Mouse (Mus musculus): Measurements from ENCODE around the gene Nmnat2. TPM values are rescaled to one million over a fixed set of nuclear protein-coding genes. Genes with fewer than 3 reads are reported as not detected.

Gene Nmnat2
- polyA plus RNA-seq, 1 experiment from 2014 or later = not detected

DNA sequence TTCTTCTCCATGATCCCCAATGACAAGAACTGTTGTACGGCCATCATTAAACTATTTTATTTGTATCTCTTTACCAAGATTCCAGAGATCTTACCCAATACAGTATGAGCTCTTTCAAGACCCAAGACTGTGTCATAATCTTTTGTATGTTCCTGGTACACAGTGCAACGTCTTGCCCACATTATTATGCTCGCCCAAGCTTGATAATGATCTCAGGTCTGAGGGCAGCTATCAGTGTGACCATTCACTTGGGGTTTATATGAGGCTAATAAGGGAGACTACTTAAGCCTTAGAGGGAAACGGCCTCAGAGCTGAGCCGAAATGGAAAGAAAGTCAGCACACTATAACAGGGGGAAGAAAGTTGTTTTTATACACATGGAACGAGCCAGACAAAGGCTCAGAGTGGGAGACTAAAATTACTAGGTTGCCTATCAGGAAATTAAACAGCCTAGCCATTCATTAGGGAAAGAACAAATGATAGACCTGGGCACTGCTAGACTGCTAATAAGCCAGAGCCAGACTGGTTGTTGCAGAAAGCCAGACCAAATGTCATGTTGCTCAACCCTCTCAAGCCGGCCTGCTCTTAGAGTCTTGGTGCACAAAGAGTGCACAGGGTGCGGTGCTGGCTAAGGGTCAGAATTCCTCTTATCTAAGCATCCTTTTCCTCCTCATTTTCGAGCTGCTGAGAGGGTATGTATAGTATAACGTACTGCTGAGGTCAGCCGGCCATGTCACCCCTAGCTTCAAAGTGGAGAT is 47.7 kb downstream of the Nmnat2 start:
- Histone ChIP-seq H3K36me3 (ENCODE audit: inconsistent target) (no peaks in the 10 kb centered on the region), H3K79me2 (ENCODE audit: inconsistent target) (no peaks in the 10 kb centered on the region), H3K4me3 (ENCODE audit: inconsistent target) (no peak overlapping the region), H3K27ac (no peak overlapping the region)
- 82% methylated on average over 11 of the region's 11 CpGs for WGBS (ENCODE audit: missing documents)

DNA sequence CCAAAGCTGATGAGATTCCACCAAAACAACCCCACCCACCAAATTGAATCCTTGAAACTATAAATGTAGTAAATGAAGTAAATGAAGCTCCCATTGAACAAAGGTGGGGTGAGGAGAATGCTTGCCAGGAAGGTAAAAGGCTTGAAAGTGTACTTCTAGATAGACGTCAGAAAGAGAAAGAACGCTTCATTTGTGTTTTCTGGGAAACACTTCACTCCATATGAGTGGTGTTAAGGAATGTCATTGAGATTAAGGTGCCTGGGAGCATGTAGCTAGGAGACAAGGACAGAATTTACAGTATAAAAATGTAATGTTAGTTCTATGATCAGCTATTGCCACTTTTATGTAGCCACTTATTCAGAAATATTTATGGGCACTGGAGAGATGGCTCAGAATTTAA is 49.7 kb downstream of the Nmnat2 start:
- Histone ChIP-seq H3K79me2 (ENCODE audit: inconsistent target) (no peaks in the 10 kb centered on the region), H3K4me3 (ENCODE audit: inconsistent target) (no peak overlapping the region), H3K27ac (no peak overlapping the region), H3K36me3 (ENCODE audit: inconsistent target) (no peaks in the 10 kb centered on the region)
- WGBS (ENCODE audit: missing documents) = 96% methylated on average over 2 of the region's 2 CpGs

DNA sequence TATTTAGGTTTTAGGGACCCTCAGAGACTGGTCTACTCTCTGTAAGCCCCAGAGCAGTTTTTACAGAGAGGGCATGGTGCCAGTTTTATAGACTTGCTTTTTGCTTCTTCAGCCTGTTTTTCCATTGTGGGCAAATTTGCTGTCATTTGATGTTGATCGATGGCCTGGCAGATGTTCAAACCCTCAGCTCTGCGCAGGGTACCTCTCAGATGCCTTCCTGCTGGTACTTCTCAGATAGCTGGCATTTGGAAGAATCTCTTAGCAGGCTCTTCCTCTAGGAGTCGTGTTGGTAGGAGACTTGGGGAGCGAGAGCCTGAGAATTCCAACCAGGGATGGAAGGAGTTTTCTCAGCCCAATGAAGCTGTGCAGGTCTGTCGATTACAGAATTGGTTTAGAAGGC is 51.3 kb downstream of the Nmnat2 start:
- H3K36me3 ChIP-seq (ENCODE audit: inconsistent target) = no peaks in the 10 kb centered on the region
- no peaks in the 10 kb centered on the region for H3K79me2 ChIP-seq (ENCODE audit: inconsistent target)
- 10% methylated on average over 5 of the region's 5 CpGs for WGBS (ENCODE audit: missing documents)
- no peak overlapping the region for H3K27ac ChIP-seq
- no peak overlapping the region for H3K4me3 ChIP-seq (ENCODE audit: inconsistent target)

DNA sequence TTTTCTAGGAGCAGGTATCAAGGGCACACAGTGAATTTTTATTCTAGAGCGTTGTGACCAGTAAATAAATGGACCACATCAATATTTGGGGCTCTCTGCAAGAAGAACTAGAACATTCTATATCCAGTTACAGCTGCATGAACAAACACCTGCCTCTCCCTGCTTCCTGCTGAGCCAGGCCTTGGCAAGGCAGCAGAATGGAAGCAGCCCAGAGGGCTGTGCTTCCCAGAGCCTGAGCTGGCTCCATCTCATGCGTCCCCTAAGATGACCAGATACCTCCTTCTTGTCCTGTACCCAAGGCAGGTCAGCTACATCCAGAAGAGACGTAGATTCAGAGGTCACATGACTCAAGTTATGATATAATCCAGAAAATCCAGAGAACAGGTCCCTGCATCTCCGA is 52.0 kb downstream of the Nmnat2 start:
- Histone ChIP-seq H3K27ac (no peak overlapping the region), H3K4me3 (ENCODE audit: inconsistent target) (no peak overlapping the region), H3K79me2 (ENCODE audit: inconsistent target) (no peaks in the 10 kb centered on the region), H3K36me3 (ENCODE audit: inconsistent target) (no peaks in the 10 kb centered on the region)
- WGBS (ENCODE audit: missing documents) = 89% methylated on average over 4 of the region's 4 CpGs

DNA sequence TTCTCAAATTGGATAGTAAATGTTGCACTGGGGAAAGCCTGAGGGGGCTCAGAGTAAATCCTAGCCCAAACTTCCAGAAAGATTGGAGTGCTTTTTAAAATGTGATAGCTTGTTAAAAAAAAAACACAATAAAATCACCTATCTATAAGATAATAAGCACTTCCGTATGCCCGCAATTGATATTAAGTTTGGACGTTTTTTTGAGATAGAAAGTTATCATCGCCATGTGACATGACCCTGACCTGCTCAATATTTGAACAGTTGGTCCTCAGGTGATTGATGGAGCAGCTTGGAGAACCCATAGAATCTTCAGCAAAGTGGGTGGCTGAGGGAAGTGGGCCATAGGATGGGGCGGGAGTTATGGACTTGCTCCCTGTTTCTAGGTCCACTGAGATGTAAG is 52.5 kb downstream of the Nmnat2 start:
- Histone ChIP-seq H3K79me2 (ENCODE audit: inconsistent target) (no peaks in the 10 kb centered on the region), H3K27ac (no peak overlapping the region), H3K4me3 (ENCODE audit: inconsistent target) (no peak overlapping the region), H3K36me3 (ENCODE audit: inconsistent target) (no peaks in the 10 kb centered on the region)
- 100% methylated on average over 5 of the region's 5 CpGs for WGBS (ENCODE audit: missing documents)

DNA sequence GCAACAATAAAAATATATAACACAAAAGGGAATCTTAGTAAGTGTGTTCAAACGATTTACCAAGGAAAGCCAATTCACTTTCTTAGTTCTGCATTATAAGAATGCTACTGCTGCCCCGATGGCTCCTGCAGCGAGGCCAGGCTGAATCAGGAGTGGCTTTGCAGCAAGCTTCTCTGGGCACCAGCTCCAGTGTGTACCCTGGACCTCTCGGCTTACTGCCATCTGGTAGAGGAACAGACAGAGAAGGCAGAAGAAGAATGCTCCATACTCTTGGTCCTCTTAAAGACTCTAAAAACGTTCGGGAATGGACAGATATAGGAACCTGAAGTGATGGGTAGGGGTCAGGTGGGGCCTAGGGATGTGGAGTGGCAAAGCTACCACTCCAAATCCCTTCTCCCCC is 53.0 kb downstream of the Nmnat2 start:
- 89% methylated on average over 6 of the region's 6 CpGs for WGBS (ENCODE audit: missing documents)
- no peaks in the 10 kb centered on the region for H3K36me3 ChIP-seq (ENCODE audit: inconsistent target)
- no peak overlapping the region for H3K4me3 ChIP-seq (ENCODE audit: inconsistent target)
- H3K79me2 ChIP-seq (ENCODE audit: inconsistent target) = no peaks in the 10 kb centered on the region
- H3K27ac ChIP-seq = no peak overlapping the region

DNA sequence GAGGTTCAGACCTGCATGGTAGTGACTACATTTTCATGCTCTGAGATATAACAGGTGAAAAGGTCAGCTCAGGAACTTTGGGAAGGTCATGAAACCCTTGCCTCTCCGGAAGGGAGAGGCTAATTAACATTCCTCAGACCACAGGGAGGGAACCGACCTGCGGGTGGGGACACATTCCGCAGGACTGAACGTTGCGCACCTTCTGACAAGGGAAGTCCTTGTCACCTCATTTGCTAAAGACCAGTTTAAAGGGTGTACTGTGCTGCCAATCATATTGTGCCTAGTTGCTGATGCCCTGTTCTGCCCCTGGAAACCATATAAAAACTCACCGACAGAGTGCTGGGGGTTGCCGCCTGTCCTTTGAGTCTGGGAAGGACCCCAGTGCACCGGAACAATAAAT is 54.5 kb downstream of the Nmnat2 start:
- Histone ChIP-seq H3K27ac (no peak overlapping the region), H3K79me2 (ENCODE audit: inconsistent target) (no peaks in the 10 kb centered on the region), H3K4me3 (ENCODE audit: inconsistent target) (no peak overlapping the region), H3K36me3 (ENCODE audit: inconsistent target) (no peaks in the 10 kb centered on the region)
- 91% methylated on average over 9 of the region's 9 CpGs for WGBS (ENCODE audit: missing documents)

DNA sequence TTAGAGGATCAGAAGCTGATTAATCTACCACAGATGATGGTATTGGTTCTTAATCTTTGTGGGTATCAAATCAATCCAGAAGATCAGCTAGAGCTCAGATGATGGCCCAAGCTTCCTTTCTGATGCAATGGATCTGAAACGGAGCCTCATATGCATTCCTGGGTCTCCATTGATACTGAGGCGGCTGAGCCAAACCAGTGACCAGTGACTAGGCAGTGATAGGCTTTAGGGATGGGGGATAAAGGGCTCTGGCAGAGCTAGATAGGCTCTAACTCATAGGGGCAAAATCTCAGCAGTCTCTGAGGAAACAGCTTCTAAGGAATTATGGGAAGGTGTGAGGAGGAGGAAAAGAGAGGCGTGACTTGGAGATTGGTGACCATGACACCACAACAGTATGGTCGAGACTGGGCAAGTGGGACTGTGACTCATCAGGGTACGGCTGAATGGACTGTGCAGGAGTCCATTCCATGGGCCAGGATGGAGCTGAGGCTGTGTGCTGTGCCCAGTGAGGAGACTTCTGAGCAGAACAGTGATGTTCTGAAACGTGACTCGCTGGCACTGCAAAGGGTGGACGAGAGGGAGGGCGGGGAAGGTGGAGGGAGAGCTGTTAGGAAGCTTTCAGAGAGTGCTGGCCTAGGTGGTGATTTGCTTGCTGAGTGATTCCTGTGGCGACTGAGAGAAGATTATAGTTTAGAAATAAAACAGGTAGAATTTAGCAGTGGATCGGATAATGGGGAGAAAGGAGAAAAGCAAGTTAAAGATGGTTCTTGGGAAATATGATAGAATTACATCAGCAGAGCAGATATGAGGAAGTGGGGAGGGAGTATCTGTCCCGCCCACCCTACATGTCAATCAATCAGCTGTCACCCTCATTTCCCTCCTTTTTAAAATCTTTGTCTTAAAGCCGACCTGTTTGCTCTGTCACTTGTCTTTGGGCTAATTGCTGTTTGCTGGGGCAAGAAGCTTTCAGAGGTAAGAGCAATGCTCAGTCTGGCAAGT is 55.9 kb downstream of the Nmnat2 start:
- Histone ChIP-seq H3K4me3 (ENCODE audit: inconsistent target) (no peak overlapping the region), H3K79me2 (ENCODE audit: inconsistent target) (no peaks in the 10 kb centered on the region), H3K36me3 (ENCODE audit: inconsistent target) (no peaks in the 10 kb centered on the region), H3K27ac (no peak overlapping the region)
- 77% methylated on average over 13 of the region's 13 CpGs for WGBS (ENCODE audit: missing documents)

DNA sequence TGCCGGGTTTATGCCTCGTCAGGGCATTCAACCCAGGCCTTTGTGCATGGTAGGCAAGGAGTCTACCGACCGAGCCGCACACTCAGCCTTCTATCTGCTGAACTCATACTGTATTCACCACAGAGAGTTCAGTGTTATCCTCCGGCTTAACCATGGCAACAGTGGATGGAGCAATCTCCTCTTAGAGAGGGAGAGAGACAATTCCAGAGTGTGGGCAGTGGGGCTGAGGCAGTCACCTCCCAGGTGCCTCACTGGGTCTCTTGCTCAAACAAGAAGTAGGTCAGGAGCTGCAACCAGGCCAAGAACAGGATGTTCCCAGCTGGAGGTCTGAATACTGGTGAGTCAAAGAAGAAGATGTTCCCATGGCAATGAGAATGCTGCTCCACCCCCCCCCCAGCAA is 56.8 kb downstream of the Nmnat2 start:
- Histone ChIP-seq H3K36me3 (ENCODE audit: inconsistent target) (no peaks in the 10 kb centered on the region), H3K79me2 (ENCODE audit: inconsistent target) (no peaks in the 10 kb centered on the region), H3K27ac (no peak overlapping the region), H3K4me3 (ENCODE audit: inconsistent target) (no peak overlapping the region)
- 91% methylated on average over 4 of the region's 6 CpGs for WGBS (ENCODE audit: missing documents)

DNA sequence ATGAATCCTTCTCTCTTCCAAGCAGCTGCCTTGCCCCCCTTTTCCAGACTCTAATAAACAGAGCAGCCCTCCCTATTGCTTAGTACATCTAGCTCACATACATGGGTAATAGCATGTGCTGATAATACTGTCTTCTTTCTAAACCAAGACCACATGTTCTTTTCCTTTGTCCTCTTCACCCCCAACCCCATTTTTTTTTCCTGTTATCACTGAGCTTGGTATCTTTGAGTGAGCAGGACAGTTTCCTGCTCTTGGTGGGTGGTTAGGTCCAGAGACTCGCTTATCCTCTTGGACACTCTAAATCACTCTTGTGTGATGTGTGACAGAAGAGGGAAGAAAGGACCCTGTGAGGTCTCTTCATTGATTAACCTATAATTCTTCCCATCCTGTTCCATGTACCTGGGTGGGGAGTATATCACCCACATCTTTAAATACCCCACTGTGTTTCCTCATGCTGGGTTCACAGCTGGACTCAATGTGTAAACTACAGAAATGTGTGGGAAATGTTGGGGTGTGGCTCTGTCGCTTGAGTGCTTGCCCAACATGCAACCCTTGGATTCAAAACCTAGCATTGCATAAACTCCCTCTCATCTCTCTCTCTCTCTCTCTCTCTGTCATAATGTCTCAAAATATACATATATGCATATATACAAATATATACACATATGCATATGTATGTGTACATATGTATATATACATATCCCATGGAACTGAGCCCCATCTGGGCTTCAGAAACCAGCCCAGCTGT is 58.9 kb downstream of the Nmnat2 start:
- Histone ChIP-seq H3K27ac (no peak overlapping the region), H3K79me2 (ENCODE audit: inconsistent target) (no peaks in the 10 kb centered on the region), H3K36me3 (ENCODE audit: inconsistent target) (no peaks in the 10 kb centered on the region), H3K4me3 (ENCODE audit: inconsistent target) (no peak overlapping the region)
- WGBS (ENCODE audit: missing documents) = 76% methylated on average over 2 of the region's 2 CpGs

DNA sequence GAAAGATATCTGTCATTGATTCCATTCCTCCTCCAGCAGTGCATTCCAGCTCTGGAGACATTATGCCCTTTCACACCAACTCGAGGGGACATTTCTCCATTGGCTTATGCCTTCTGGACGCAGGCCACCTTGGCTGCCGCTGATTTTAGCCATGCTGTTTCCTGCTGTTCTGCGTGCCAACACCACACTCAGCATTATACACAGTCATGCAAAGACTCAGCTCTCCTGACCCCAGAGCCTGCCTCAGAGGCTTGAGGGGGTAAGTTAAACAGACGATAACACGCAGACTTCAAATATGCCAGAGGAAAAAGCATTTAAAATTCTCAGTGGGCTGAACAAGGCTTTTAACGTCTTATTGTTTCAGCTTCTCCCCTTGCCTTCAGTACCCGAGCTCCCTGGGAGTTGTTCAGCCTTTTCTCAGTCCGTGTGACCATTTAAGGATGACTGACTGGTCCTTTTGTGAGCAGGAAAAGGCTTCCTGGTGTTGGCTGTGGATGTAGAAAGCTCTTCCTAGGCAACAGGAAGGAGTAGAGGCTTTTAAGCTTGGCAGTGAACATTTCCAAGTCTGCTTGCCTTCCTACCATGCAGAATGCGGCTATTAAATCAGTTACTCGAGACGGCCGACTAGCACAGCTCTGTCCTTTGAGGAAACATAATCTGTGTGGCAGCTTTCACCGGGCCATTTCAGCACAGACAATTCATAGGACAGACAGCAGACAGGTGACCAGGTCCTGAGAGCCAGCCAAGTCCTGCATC is 59.8 kb downstream of the Nmnat2 start:
- 36% methylated on average over 14 of the region's 14 CpGs for WGBS (ENCODE audit: missing documents)
- Histone ChIP-seq H3K79me2 (ENCODE audit: inconsistent target) (no peaks in the 10 kb centered on the region), H3K4me3 (ENCODE audit: inconsistent target) (no peak overlapping the region), H3K27ac (no peak overlapping the region), H3K36me3 (ENCODE audit: inconsistent target) (no peaks in the 10 kb centered on the region)

DNA sequence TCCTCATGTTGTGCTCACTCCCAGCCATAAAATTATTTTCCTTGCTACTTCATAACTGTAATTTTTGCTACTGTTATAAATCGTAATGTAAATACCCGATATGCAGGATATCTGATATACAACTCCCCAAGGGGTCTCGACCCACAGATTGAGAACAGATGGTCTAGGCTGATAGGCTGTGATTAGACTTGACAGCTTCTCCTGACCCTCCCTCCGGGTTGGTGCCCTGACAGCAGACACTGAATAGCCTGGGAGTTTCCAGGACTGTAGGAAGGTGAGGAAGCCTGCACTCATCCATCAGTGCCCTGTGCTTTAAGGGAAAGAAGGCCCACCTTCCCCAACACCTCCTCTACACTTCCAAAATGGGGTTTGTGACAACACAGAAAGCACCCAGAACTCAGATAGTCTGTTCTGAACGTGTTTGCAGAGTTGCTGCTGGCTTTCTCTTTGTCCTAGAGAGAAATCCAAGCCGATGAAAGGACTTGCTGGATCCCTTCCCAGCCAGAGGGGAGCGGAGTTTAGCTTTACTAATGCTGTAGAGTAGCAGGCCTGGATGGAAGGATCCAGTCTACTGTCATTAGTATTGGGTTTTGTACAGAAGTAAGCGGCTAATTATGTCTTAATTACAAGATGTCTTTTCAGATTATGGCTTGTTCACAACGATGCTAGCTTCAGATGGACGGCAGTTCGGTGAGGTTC is 61.8 kb downstream of the Nmnat2 start:
- Histone ChIP-seq H3K79me2 (ENCODE audit: inconsistent target) (no peaks in the 10 kb centered on the region), H3K36me3 (ENCODE audit: inconsistent target) (no peaks in the 10 kb centered on the region)
- WGBS (ENCODE audit: missing documents) = 79% methylated on average over 11 of the region's 11 CpGs

DNA sequence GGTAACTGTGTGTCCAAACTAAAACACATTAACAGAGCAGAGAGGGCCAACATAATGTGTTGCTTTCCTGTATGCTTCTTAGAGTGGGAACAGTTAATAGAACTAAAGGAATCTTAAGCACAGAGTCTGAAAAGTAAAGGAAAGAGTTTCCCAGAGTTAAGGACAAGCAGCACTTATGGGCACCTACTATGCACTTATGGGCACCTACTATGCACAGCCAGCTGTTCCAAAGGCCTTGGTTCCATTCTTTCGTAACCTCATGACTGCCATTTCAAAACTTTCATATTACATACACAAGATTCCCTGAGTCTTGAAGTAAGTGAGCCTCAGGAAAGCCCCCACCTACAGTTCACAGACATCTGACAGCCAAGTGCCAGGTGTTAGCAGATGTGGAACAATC is 64.3 kb downstream of the Nmnat2 start:
- WGBS (ENCODE audit: missing documents) = 100% methylated on average over 1 of the region's 1 CpGs
- H3K36me3 ChIP-seq (ENCODE audit: inconsistent target) = no peaks in the 10 kb centered on the region

More for the DNA sequence above, 61.8 kb downstream of the Nmnat2 start:
- no peak overlapping the region for H3K27ac ChIP-seq
- no peak overlapping the region for H3K4me3 ChIP-seq (ENCODE audit: inconsistent target)

More for the DNA sequence above, 64.3 kb downstream of the Nmnat2 start:
- Histone ChIP-seq H3K79me2 (ENCODE audit: inconsistent target) (no peaks in the 10 kb centered on the region), H3K4me3 (ENCODE audit: inconsistent target) (no peak overlapping the region), H3K27ac (no peak overlapping the region)
